Mouse (Mus musculus): ENCODE data around the gene Sez6.

The Sez6 gene

GRCm38 (mm10) chr11:77981609-77982440, 51.2 kb downstream of the Sez6 start:
- DNase-seq (ENCODE audit: low spot score in 2 of 2): peak; percentile 90 to 96

DNA sequence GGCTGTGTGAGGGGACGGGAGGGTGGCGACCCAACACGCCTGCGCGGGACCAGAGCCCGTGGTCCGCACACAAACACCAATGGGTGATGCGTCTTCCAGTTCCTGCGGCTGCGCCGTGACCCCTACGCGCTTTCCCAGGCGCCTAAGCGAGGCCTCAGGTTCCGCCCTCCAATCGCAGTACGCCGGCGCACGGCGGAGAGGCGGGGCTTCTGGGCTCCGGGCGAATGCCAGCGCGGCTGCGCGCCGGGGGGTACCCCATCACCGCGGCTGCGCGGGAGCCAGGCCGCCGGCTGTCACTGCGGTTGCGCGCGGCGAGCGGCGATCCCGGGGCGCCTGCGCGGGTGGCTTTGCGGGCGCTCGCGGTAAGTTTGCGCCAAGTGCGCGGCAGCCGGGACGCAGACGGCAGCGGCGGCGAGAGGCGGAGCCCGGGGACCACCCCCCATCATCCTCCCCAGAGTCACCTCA, 51.9 kb downstream of the Sez6 start, which contains the start of gene Phf12:
Gene Phf12 (plus strand): TSS at position 314 of the 465 bp plus-strand sequence.
- peak; percentile 99 to 100 for DNase-seq (ENCODE audit: low spot score in 2 of 2)

- DNase-seq (ENCODE audit: low spot score in 2 of 2): peak; percentile 63 to 69
Observed at GRCm38 (mm10) chr11:77983191-77983936, 52.8 kb downstream of the Sez6 start.

- DNase-seq (ENCODE audit: low spot score in 2 of 2): peak; percentile 55 to 57
Observed at GRCm38 (mm10) chr11:77983937-77984835, 53.6 kb downstream of the Sez6 start.

GRCm38 (mm10) chr11:77984836-77985231, 54.2 kb downstream of the Sez6 start:
- DNase-seq (ENCODE audit: low spot score in 2 of 2): peak; percentile 22 to 42

DNA sequence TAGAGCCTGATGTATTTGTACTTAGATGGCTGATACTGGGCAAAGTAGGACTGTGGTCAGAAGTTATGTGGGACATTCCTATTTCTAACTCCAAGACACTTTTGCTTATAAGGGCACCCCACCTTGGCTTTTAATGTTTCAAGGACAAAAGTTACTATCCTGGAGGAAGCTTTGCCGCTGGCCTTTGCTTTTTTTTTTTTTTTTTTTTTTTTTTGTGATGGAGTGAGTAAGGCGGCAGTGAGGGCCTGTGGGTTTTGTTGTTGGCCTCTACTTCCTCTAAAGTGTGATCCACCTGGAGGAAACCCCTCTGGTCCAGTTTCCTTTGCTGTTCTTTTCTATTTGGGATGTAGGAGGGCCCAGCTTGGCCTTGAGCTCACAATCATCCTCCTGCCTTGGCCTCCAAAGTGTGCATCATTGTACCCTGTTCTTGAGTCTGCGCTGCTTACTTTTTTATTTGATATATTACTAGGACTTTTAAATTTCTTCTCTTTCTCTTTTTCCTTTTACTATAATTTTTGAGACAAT, 55.0 kb downstream of the Sez6 start:
- DNase-seq (ENCODE audit: low spot score in 2 of 2): no peak

- no peak for DNase-seq (ENCODE audit: low spot score in 2 of 2)
Observed at GRCm38 (mm10) chr11:77989071-77989690, 58.6 kb downstream of the Sez6 start.

DNA sequence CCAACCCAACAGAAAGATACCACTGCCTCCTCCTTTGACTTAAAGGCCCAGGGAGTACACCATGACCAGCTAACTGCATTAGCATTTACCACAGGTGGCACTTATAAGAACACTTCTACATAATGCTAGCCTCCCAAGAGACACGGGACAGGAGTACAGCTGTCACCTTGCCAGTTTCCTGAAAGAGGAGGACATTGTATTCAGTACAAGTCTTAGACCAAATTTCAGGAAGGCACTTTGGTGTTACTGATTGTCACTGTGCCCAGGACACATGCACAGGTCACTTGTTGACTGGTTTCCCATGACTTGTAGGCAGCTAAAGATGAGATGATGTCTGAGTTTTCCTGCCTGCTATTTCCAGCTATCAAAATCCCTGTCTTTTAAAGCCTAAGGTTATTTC, 65.0 kb downstream of the Sez6 start:
- DNase-seq (ENCODE audit: low spot score in 2 of 2): no peak

DNA sequence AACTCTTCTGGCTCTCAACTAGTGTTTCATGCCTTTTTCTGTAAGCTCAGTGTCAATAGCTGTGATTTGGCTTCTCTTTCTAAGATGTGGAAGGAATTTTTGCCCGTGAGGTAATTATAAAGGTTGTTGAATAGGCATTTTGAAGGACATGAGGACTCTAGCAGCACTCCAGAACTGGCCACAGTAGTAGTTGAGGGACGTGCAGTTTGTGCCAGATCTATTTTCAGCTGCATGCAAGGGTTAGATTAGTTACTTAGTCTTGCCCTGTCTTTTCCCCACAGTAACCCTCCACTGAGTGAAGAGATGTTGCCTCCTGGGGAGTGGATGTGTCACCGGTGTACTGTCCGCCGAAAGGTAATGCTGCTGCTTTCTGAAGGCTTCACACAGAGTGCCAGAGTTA, 75.8 kb downstream of the Sez6 start:
- DNase-seq (ENCODE audit: low spot score in 2 of 2): no peak

DNA sequence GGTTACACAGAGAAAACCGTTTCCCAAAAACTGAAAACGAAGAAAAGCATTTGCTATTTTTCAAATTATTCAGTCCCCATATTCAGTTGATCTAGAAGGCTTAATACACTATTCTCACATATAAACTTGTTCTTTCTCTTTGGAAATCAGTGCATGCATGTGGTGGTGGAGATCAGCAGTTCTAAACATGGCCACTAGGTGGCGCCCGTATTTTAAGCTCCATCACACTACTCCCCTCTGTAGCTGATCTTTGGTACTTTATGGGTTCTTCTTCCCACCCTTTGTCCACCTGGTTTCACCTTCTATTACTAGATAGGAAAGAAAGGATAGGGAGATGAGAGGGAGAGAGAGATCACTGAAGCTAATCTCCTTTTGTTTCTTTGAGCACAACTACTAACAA, 89.1 kb downstream of the Sez6 start:
- peak; percentile 40 to 68 for DNase-seq (ENCODE audit: low spot score in 2 of 2)

GRCm38 (mm10) chr11:78023607-78024006, 93.0 kb downstream of the Sez6 start:
- peak in 1 of 2 experiments; percentile 30 for DNase-seq (ENCODE audit: low spot score in 2 of 2)
